Comparison of ENCODE assay signal across 20 mouse cellular contexts in the genomic region with DNA sequence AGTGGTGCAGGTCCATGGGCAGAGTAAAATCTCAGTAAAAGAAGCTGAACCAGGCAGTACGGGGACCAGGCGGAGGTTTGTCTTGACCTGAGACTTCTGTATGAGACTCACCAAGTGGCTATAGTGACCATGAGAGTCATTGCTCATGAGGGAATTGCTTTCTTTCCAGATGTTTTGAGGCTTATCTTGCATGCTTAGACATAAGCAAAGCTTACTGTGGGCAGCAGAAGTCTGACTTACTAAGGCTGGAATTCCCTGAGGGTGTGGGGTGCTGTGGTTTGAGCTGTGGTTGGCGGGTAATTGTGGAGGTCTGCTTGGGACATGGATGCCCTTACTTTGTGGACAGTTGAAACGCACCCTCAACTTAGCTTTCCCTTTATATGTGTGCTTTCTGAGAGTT.
"Had no signal": no experiment of that assay in that cellular context is flagged by ENCODE, and none has a peak within 500 bp of the region (broad histone marks: within the 10 kb centered on the region; RNA-seq: fewer than 3 reads in every experiment).

No protein-coding gene starts in this region.

- ATAC-seq: intestine, postnatal 0 days; liver, postnatal 0 days; lung, postnatal 0 days; midbrain, embryonic 15.5 days had no signal

- DNase-seq: kidney, adult 8-10 months; kidney, postnatal 14 days; kidney, postnatal 4 days; left cerebral cortex, postnatal 4 days; liver, postnatal 0 days; right cerebral cortex, postnatal 4 days; thymus, postnatal 25 days had no signal

- H3K27ac ChIP-seq: kidney, embryonic 15.5 days; limb, embryonic 12.5 days; limb, embryonic 15.5 days; liver, embryonic 14.5 days; macrophage; midbrain, embryonic 12.5 days; midbrain, embryonic 15.5 days; neural tube, embryonic 13.5 days had no signal

- H3K4me2 ChIP-seq: kidney, embryonic 15.5 days; limb, embryonic 12.5 days; limb, embryonic 15.5 days; liver, embryonic 11.5 days; lung, embryonic 14.5 days; midbrain, embryonic 12.5 days; midbrain, embryonic 15.5 days; neural tube, embryonic 13.5 days; stomach, embryonic 15.5 days had no signal

- H3K27me3 ChIP-seq: kidney, embryonic 15.5 days; limb, embryonic 12.5 days; limb, embryonic 15.5 days; midbrain, embryonic 12.5 days; midbrain, embryonic 15.5 days; neural tube, embryonic 13.5 days; stomach, embryonic 15.5 days had no signal

- H3K36me3 ChIP-seq: kidney, embryonic 15.5 days; limb, embryonic 12.5 days; limb, embryonic 15.5 days; midbrain, embryonic 12.5 days; midbrain, embryonic 15.5 days; neural tube, embryonic 13.5 days; stomach, embryonic 15.5 days had no signal

- H3K4me1 ChIP-seq: midbrain, embryonic 15.5 days had no signal

- H3K9ac ChIP-seq: kidney, embryonic 15.5 days; limb, embryonic 12.5 days; limb, embryonic 15.5 days; liver, embryonic 14.5 days; liver, postnatal 0 days; lung, embryonic 14.5 days; midbrain, embryonic 12.5 days; midbrain, embryonic 15.5 days; neural tube, embryonic 13.5 days; stomach, embryonic 15.5 days had no signal

- H3K4me3 ChIP-seq: kidney, embryonic 15.5 days; limb, embryonic 12.5 days; limb, embryonic 15.5 days; midbrain, embryonic 12.5 days; midbrain, embryonic 15.5 days; neural tube, embryonic 13.5 days; stomach, embryonic 15.5 days had no signal

- H3K9me3 ChIP-seq: kidney, embryonic 15.5 days; limb, embryonic 12.5 days; limb, embryonic 15.5 days; midbrain, embryonic 12.5 days; midbrain, embryonic 15.5 days; neural tube, embryonic 13.5 days; stomach, embryonic 15.5 days had no signal
